Mouse (Mus musculus): ENCODE results near the gene Tagln2.

Gene Tagln2

DNA sequence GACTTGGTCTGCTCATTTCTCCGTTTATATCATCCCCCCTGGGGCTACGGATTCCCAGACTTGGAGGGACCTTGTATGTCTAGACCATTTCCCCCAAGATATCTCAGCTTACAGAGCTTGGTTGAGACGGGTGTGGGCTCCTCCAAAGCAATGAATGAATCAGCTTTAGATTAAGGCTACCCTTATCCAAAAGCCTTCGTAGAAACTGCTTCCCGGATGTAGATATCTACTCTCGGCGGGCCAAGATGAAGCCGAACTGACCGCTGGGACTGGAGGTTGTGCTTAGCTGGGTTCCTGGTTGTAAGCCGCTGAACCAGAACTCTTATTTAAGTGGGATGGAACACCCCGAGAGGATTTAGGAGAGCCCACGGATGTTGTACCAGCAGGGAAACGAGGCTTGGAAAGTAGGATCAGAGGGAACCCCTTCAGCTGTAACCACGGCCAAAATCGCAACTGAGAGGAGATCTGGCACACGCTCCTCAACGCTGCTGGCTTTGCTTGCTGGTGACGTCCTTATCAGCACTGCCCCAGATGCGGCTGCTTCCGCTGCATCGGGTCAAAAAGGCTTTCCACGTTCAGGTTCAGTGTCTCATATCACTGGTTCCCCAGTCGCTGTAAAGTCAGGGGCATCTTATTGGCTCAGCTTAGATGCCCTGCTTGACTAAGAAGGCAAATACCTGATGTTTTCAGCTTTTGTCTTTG is 26.7 kb downstream of the Tagln2 start:
- DNase-seq (ENCODE audit: low read depth) = no peak

- no peak for DNase-seq (ENCODE audit: low read depth)
These were observed 27.6 kb downstream of the Tagln2 start for GRCm38 (mm10) chr1:172527431-172527830.

- DNase-seq (ENCODE audit: low read depth) = peak; percentile 73
These were observed 28.9 kb downstream of the Tagln2 start for GRCm38 (mm10) chr1:172528701-172529100.

DNA sequence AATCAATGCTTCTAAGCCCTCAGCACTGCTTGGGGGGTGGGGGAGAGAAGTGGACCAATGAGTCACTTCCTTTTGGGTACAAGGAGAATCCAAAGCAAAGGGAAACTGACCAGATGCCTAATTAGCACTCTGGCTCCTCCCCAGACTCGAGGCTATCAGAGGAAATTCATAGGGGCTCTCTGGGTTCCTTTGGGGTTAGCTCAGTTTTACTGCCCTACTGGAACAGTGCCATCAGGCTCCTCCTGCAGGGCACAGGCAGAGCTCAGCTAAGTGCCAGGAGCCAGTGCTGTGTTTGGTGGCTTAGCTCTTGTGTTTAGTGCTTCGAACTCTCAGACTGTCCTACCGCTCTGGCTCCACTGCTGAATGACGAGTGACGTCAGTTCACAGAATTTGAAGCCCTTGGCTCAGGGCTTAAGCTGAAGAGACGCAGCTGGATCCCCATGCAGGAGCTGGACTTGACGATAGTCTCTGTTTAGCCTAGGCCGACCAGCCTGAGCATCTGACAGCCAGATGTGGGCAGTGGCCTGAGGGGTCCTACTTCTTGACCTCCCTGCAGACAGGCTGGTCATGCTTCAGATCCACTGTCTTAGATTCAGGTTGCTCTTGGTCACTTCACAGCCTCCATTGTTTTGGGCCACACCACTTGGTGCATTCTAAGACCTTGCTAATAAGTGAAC is 30.8 kb downstream of the Tagln2 start:
- no peak for DNase-seq (ENCODE audit: low read depth)

GRCm38 (mm10) chr1:172532551-172532950 is 32.7 kb downstream of the Tagln2 start:
- no peak for DNase-seq (ENCODE audit: low read depth)

GRCm38 (mm10) chr1:172535116-172535515 is 35.3 kb downstream of the Tagln2 start:
- no peak for DNase-seq (ENCODE audit: low read depth)

- DNase-seq (ENCODE audit: low read depth) = no peak
These were observed 40.0 kb downstream of the Tagln2 start for GRCm38 (mm10) chr1:172539827-172540226.

DNA sequence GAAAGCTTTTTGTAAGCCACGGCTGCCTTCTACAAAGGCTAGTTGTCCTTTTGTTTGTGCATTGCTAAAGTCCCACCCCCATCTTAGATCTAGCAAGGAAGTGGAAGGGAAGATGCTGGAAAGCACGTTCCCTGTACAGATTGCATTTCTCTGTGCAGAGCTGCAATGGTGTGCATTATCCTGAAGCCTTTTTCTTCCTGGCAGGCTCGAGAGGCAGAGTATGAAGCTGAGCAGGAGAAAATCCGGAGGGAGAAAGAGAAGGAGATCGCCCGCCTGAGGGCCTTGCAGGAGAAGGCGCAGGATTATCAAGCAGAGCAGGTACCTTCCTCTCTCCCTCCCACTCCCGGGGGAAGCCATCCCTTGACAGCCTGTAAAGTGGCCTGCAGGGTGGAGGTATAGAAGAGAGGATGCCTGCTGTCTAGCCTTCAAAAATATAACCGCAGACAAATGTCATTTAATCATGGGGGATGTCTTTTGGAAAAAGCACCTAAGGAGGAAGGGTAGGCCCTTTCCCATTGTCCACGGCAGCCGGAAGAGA is 40.5 kb downstream of the Tagln2 start:
- no peak for DNase-seq (ENCODE audit: low read depth)

DNA sequence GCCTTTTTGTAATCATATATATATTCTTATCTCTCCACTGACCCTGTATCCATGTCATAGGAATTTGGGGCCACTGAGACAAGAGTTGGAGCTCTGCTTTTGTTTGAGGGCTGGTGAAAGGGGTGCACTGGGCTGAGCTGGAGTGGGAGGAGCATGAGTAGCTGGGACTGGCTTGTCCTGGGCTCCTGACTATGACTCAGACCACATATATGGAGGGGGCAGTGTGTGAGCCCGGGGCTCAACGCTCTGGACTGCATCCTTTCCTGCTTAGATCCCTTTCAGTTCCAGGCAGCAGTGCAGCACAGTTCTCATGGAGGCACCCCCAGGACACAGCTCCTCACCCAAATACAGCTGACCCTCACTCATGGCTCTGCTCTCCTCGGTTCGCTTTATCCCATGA is 46.2 kb downstream of the Tagln2 start:
- no peak for DNase-seq (ENCODE audit: low read depth)

- DNase-seq (ENCODE audit: low read depth) = no peak
These were observed 48.7 kb downstream of the Tagln2 start for GRCm38 (mm10) chr1:172548501-172548900.

DNA sequence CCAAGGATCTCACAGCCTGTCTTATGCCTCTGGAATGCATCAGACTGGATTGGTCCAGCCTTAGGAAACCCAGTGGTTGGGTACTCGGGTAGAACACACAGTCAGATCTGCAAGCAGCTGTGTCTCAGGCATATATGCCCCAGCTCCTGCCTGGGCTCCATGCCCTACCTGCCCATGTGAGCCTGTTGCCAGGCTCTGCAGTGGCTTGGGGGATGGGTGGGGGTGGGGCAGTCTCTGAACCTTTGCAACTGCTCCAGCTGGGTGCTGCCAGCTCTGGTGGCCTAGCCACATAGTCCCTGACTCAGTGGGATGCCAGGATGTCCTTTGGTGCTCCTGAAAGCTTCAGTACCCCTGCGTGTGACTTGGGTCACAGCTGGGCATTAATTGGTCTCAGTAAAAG is 49.5 kb downstream of the Tagln2 start:
- DNase-seq (ENCODE audit: low read depth) = no peak

GRCm38 (mm10) chr1:172549717-172550116 is 49.9 kb downstream of the Tagln2 start:
- DNase-seq (ENCODE audit: low read depth) = no peak

- no peak for DNase-seq (ENCODE audit: low read depth)
These were observed 50.7 kb downstream of the Tagln2 start for GRCm38 (mm10) chr1:172550551-172550951.

- no peak for DNase-seq (ENCODE audit: low read depth)
These were observed 51.2 kb downstream of the Tagln2 start for GRCm38 (mm10) chr1:172551009-172551408.

GRCm38 (mm10) chr1:172552623-172553022 is 52.8 kb downstream of the Tagln2 start:
- DNase-seq (ENCODE audit: low read depth) = no peak

DNA sequence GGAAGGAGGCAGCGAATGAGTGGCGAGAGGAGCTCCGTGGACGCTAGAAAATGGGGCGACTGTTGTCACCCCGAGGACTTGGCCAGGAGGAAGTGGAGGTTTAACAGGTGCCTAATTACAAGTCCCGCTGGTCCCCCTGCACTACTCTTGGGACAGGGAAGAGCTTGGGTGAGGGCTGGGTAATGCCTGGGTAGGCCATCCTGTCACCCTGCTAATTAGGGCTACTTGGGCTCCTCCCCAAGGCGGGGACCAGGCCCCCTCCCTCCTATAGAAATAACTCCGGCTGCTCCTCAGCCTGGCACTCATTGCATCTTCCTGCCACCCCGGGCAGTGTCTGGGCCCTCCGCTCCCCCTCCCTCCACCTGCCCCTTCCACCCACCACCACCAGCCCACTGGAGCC is 55.8 kb downstream of the Tagln2 start, which contains the start of gene Vsig8:
Gene Vsig8, plus strand, starts transcription at position 301 of the 400 bp plus-strand sequence.
- DNase-seq (ENCODE audit: low read depth) = no peak

Data from fibroblast of lung, adult 2 months (primary cell).